Mouse (Mus musculus): Measurements from ENCODE around the gene Emc6.

GRCm38 (mm10) chr11:73160811-73161200 lies 16.0 kb downstream of the Emc6 start:
- TF ChIP-seq POLR2A (IDR thresholded peaks at IDR 0.05; ENCODE audit: extremely low read depth, insufficient read depth, low read length) (no peak), CTCF (IDR thresholded peaks at IDR 0.05; ENCODE audit: low read depth, low read length) (no peak)

Data from liver, adult 2 months (tissue).